Mouse (Mus musculus) kidney, adult 2 months (tissue): ENCODE results near the gene Dhrs2.

Experiments used
- CTCF ChIP-seq: fragments of 200-500 bp; conservative IDR thresholded peaks from 2 replicates; pipeline ENCODE4 v1.5.1; 2011; ENCODE audit warnings: low read depth, mild to moderate bottlenecking, control low read depth, low read length, moderate library complexity, mixed read lengths; ENCODE audit not compliant: insufficient read depth, insufficient read length
- POLR2A ChIP-seq: fragments of 200-500 bp; IDR thresholded peaks from one replicate; pipeline ENCODE4 v1.6.1; 2011; ENCODE audit warnings: low read depth, low read length, control low read depth

DNA sequence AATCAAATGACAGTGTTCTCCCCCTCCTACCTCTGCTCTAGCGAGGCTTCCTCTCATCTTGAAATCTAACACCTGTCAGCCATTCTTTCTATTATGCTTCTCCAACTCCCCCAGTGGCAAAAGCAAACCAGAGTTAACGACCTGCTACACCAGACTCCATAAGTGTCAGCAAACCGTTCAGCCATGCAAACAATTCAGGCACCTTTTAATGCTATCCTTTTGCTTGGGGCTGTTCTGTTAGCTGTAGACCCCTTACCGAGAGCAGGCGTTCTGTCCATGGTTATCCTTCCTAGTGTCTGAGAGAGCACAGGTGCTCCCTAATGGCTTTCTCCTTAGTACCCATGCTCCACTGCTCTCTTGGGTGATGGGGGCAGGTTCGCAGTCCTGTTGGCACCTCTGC lies 25.4 kb downstream of the Dhrs2 start:
- TF ChIP-seq POLR2A (no peak), CTCF (no peak)
